Comparison of ENCODE assay signal across 16 mouse cellular contexts in the genomic region with DNA sequence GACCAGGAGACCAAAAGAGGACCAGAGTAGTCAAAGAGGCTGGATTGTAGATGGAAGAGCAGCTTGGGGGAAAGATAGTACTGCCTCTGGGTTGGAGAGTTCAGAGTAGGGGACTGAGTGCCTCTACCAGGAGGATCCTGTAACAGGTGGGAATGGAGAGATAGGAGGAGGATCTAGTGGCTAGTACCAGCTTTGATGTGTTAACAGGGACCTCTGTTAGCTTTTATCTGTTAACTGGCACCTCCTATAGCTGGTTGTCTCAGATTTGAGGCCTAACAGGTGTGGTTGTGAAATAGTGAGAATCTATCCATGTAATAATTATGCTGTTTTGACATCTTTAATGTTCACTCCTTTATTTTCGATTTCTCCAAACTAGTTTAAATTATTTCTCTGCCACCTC. TPM values are rescaled to one million over a fixed set of nuclear protein-coding genes. Genes with fewer than 3 reads are reported as not detected.
A peak's percentile ranks its signal among the peaks of the same experiment; 100 is the strongest.
DNase-seq lines count a peak whose midpoint lies in the region; ATAC-seq and TF ChIP-seq lines count a peak whose summit lies in the region.
"Had no signal": no experiment of that assay in that cellular context is flagged by ENCODE, and none has a peak within 500 bp of the region (broad histone marks: within the 10 kb centered on the region; RNA-seq: fewer than 3 reads in every experiment).

No protein-coding gene starts in this region.

- H3K4me2 ChIP-seq in hindbrain, embryonic 15.5 days: peak overlapping the region; percentile 82
- H3K4me2 ChIP-seq in hindbrain, embryonic 12.5 days (replicated peaks): no peak overlapping the region
- 0 out of 2 replicates have a peak overlapping the region, but pooled peaks have one; percentile 78 for H3K4me2 ChIP-seq in stomach, embryonic 14.5 days (replicated peaks; ENCODE audit: low read depth, low read length)
- no peak overlapping the region for H3K4me2 ChIP-seq in stomach, postnatal 0 days (replicated peaks; ENCODE audit: low read depth)
- peak overlapping the region; percentile 81; the same call in 1 of the 2 replicates for H3K4me2 ChIP-seq in stomach, embryonic 16.5 days (ENCODE audit: low read depth, low read length)

- no peaks in the 10 kb centered on the region for H3K27me3 ChIP-seq in hindbrain, embryonic 15.5 days
- no peaks in the 10 kb centered on the region for H3K27me3 ChIP-seq in hindbrain, embryonic 12.5 days
- no peaks in the 10 kb centered on the region for H3K27me3 ChIP-seq in stomach, embryonic 14.5 days (ENCODE audit: control insufficient read depth, insufficient read depth, low read length)
- no peaks in the 10 kb centered on the region for H3K27me3 ChIP-seq in stomach, postnatal 0 days (ENCODE audit: control insufficient read depth, insufficient read depth, low read length)
- no peaks in the 10 kb centered on the region for H3K27me3 ChIP-seq in stomach, embryonic 16.5 days (ENCODE audit: control insufficient read depth, insufficient read depth, low read length)
- H3K27me3 ChIP-seq: heart, embryonic 15.5 days; midbrain, embryonic 13.5 days had no signal

- no peak for TF ChIP-seq EP300 in stomach, postnatal 0 days (optimal IDR thresholded peaks at IDR 0.05)

- H3K27ac ChIP-seq in hindbrain, embryonic 15.5 days (replicated peaks): no peak overlapping the region
- H3K27ac ChIP-seq in hindbrain, embryonic 12.5 days: no peak overlapping the region
- peak overlapping the region; percentile 95 for H3K27ac ChIP-seq in left cerebral cortex, adult 2 months
- H3K27ac ChIP-seq in stomach, embryonic 14.5 days (ENCODE audit: low read length): no peak overlapping the region; the same call in 1 of the 2 replicates
- H3K27ac ChIP-seq in stomach, postnatal 0 days (replicated peaks): no peak overlapping the region
- H3K27ac ChIP-seq in stomach, embryonic 16.5 days (ENCODE audit: low read length): no peak overlapping the region
- H3K27ac ChIP-seq: midbrain, embryonic 13.5 days had no signal

- no peak for DNase-seq in left cerebral cortex, adult 2 months (ENCODE audit: extremely low spot score in 1 of 2, low spot score in 2 of 2)
- DNase-seq in left cerebral cortex, adult 18-20 months (ENCODE audit: low spot score in 2 of 2): no peak
- DNase-seq in stomach, postnatal 0 days (ENCODE audit: low spot score): no peak
- no peak for DNase-seq in adipocyte (ENCODE audit: low spot score)
- DNase-seq: cerebellum, adult 18-20 months; forebrain, postnatal 0 days; gastrocnemius, postnatal 14 days; layer of hippocampus, adult 9-11 months; lung, postnatal 10 days had no signal

- no peak overlapping the region for H3K9ac ChIP-seq in hindbrain, embryonic 15.5 days
- H3K9ac ChIP-seq in hindbrain, embryonic 12.5 days: no peak overlapping the region
- H3K9ac ChIP-seq in stomach, embryonic 14.5 days (replicated peaks; ENCODE audit: low read depth, low read length): no peak overlapping the region
- no peak overlapping the region for H3K9ac ChIP-seq in stomach, postnatal 0 days (ENCODE audit: low read length)
- no peak overlapping the region for H3K9ac ChIP-seq in stomach, embryonic 16.5 days (ENCODE audit: low read length)

- 89% methylated on average over 1 of the region's 1 CpGs for WGBS in hindbrain, embryonic 15.5 days
- 83% methylated on average over 1 of the region's 1 CpGs for WGBS in hindbrain, embryonic 12.5 days
- 76% methylated on average over 1 of the region's 1 CpGs for WGBS in stomach, embryonic 14.5 days
- 80% methylated on average over 1 of the region's 1 CpGs for WGBS in stomach, postnatal 0 days
- 64% methylated on average over 1 of the region's 1 CpGs for WGBS in stomach, embryonic 16.5 days

- H3K4me3 ChIP-seq in hindbrain, embryonic 15.5 days: no peak overlapping the region
- H3K4me3 ChIP-seq in hindbrain, embryonic 12.5 days: no peak overlapping the region
- H3K4me3 ChIP-seq in left cerebral cortex, adult 2 months: no peak overlapping the region
- H3K4me3 ChIP-seq in stomach, embryonic 14.5 days (ENCODE audit: low read depth, low read length): no peak overlapping the region
- H3K4me3 ChIP-seq in stomach, postnatal 0 days (ENCODE audit: low read depth, low read length): no peak overlapping the region
- no peak overlapping the region for H3K4me3 ChIP-seq in stomach, embryonic 16.5 days (replicated peaks; ENCODE audit: low read length)

- intact Hi-C loops in left cerebral cortex, adult 2 months (cut with DNase I): loop anchor here (1.0 to 5.0 kb wide), 3 partner anchors 51 to 179 kb away; no protein-coding TSS in a partner anchor

- peaks cover 19% of the 10 kb centered on the region for H3K4me1 ChIP-seq in hindbrain, embryonic 15.5 days (replicated peaks)
- peaks cover 10% of the 10 kb centered on the region for H3K4me1 ChIP-seq in hindbrain, embryonic 12.5 days
- H3K4me1 ChIP-seq in stomach, embryonic 14.5 days (ENCODE audit: control insufficient read depth, insufficient read depth, low read length): peaks cover 18% of the 10 kb centered on the region
- 0 out of 2 replicates have a peak, but pooled peaks cover 3% of the 10 kb centered on the region for H3K4me1 ChIP-seq in stomach, postnatal 0 days (replicated peaks; ENCODE audit: control insufficient read depth, insufficient read depth)
- H3K4me1 ChIP-seq in stomach, embryonic 16.5 days (ENCODE audit: control insufficient read depth, insufficient read depth, low read length): peaks cover 18% of the 10 kb centered on the region

- H3K9me3 ChIP-seq in hindbrain, embryonic 15.5 days: no peaks in the 10 kb centered on the region
- H3K9me3 ChIP-seq in hindbrain, embryonic 12.5 days (replicated peaks): no peaks in the 10 kb centered on the region
- no peaks in the 10 kb centered on the region for H3K9me3 ChIP-seq in stomach, embryonic 14.5 days (ENCODE audit: control insufficient read depth, low read depth, low read length)
- H3K9me3 ChIP-seq in stomach, postnatal 0 days (ENCODE audit: control insufficient read depth, low read length): no peaks in the 10 kb centered on the region
- H3K9me3 ChIP-seq in stomach, embryonic 16.5 days (replicated peaks; ENCODE audit: control insufficient read depth, low read length): no peaks in the 10 kb centered on the region
- H3K9me3 ChIP-seq: heart, embryonic 15.5 days; midbrain, embryonic 13.5 days had no signal

- no peak for ATAC-seq in hindbrain, embryonic 15.5 days (ENCODE audit: low FRiP score, low read depth)
- ATAC-seq in hindbrain, embryonic 12.5 days (ENCODE audit: low FRiP score): no peak
- ATAC-seq in stomach, embryonic 14.5 days (ENCODE audit: insufficient number of reproducible peaks, insufficient read depth, low FRiP score, low read depth): no peak
- no peak for ATAC-seq in stomach, postnatal 0 days (ENCODE audit: low FRiP score, low TSS enrichment)
- ATAC-seq in stomach, embryonic 16.5 days (ENCODE audit: insufficient read depth, low FRiP score): no peak
- ATAC-seq: activated CD4-positive, CD25-positive, alpha-beta regulatory T cell, adult 4 months had no signal

- no peaks in the 10 kb centered on the region for H3K36me3 ChIP-seq in hindbrain, embryonic 15.5 days
- no peaks in the 10 kb centered on the region for H3K36me3 ChIP-seq in hindbrain, embryonic 12.5 days
- no peaks in the 10 kb centered on the region for H3K36me3 ChIP-seq in stomach, embryonic 14.5 days (ENCODE audit: control insufficient read depth, insufficient read depth, low read length)
- H3K36me3 ChIP-seq in stomach, postnatal 0 days (ENCODE audit: control insufficient read depth, insufficient read depth, low read length): no peaks in the 10 kb centered on the region
- H3K36me3 ChIP-seq in stomach, embryonic 16.5 days (ENCODE audit: control insufficient read depth, insufficient read depth, low read length): no peaks in the 10 kb centered on the region
- H3K36me3 ChIP-seq: heart, embryonic 15.5 days; midbrain, embryonic 13.5 days had no signal

- no peak for TF ChIP-seq CTCF in left cerebral cortex, adult 2 months (IDR thresholded peaks at IDR 0.05)
- no peak for TF ChIP-seq CTCF in stomach, postnatal 0 days (IDR thresholded peaks at IDR 0.05; ENCODE audit: low read depth)

RNA-seq across cellular contexts. Expression of a gene that starts 0.9 kb away (rescaled TPM):
- 7.1 and 8.4 TPM in 2 replicates for polyA plus RNA-seq in hindbrain, embryonic 15.5 days (2015; fragmentation: Nextera tagmentation; extraction: Ambion mirVana)
- 9.5 and 10.0 TPM in 2 replicates for polyA plus RNA-seq in hindbrain, embryonic 12.5 days (2016; fragmentation: Nextera tagmentation; extraction: Ambion mirVana)
- total RNA-seq in left cerebral cortex, adult 2 months (2021): 10 to 100 TPM; 31.7 to 32.3 TPM
- total RNA-seq in left cerebral cortex, adult 18-20 months (2021): 10 to 100 TPM; 33.7 to 36.3 TPM
- 14.7 and 16.2 TPM in 2 replicates for polyA plus RNA-seq in stomach, embryonic 14.5 days (2014; fragmentation: Nextera tagmentation; extraction: Ambion mirVana)
- polyA plus RNA-seq in stomach, postnatal 0 days (2015; fragmentation: Nextera tagmentation; extraction: Ambion mirVana): 10.5 and 11.7 TPM in 2 replicates
- polyA plus RNA-seq in stomach, embryonic 16.5 days (2015; fragmentation: Nextera tagmentation; extraction: Ambion mirVana): 13.2 and 13.5 TPM in 2 replicates

Comparison
In these comparisons a context has a peak if more than half of its experiments do, and no peak if none do; other contexts are left out.
1. H3K4me2 ChIP-seq: peak in hindbrain, embryonic 15.5 days (single experiment), stomach, embryonic 14.5 days (single experiment) and stomach, embryonic 16.5 days (single experiment); none in hindbrain, embryonic 12.5 days (single experiment) and stomach, postnatal 0 days (single experiment).